Mouse (Mus musculus): ENCODE measurements at regions not wholly inside any gene's neighbourhood (a gene's known extent, or its start where the extent isn't known, plus 50 kb on each side); places are given as distances from the start of the nearest gene placed in this dataset.

GRCm38 (mm10) chr10:19139234-19139633, 123.8 kb upstream of the Tnfaip3 start:
- no peak for TF ChIP-seq FLI1 (IDR thresholded peaks at IDR 0.05; ENCODE audit: low read length)
- TF ChIP-seq GATA1 (IDR thresholded peaks at IDR 0.05; ENCODE audit: borderline replicate concordance, low read length) = no peak
